Mouse (Mus musculus) CH12.LX (cell line): ENCODE measurements at regions not wholly inside any gene's neighbourhood (a gene's known extent, or its start where the extent isn't known, plus 50 kb on each side); places are given as distances from the start of the nearest gene placed in this dataset.

ENCODE experiments used
- DNase-seq: peaks from one replicate; pipeline ENCODE4 v3.0.0-alpha.2; 2013; ENCODE audit errors: extremely low read depth
- H3K27ac ChIP-seq: 2 replicates; pipeline ENCODE4 v1.5.1; 2012; ENCODE audit warnings: low read depth, mild to moderate bottlenecking, control low read depth, moderate library complexity; ENCODE audit not compliant: insufficient read depth
- H3K27me3 ChIP-seq: replicated peaks from 2 replicates; pipeline ENCODE3; 2012; ENCODE audit warnings: inconsistent platforms
- H3K36me3 ChIP-seq, 2 experiments: replicated peaks in 1 of 2; 2 replicates each; pipeline versions ENCODE3 to v1.6.1; 2012; ENCODE audit warnings: inconsistent platforms in 1 of 2, low read length in 1 of 2, mild to moderate bottlenecking in 1 of 2, mixed read lengths in 1 of 2, moderate library complexity in 1 of 2; ENCODE audit not compliant: control insufficient read depth in 1 of 2, insufficient read depth in 1 of 2
- H3K4me1 ChIP-seq, 2 experiments: 2 replicates each; pipeline ENCODE4 v1.6.1; 2012; ENCODE audit warnings: inconsistent platforms in 1 of 2, moderate library complexity in 1 of 2; ENCODE audit not compliant: insufficient read depth in 2 of 2, control insufficient read depth in 1 of 2
- H3K4me2 ChIP-seq: 2 replicates; pipeline ENCODE4 v1.6.1; 2012; ENCODE audit warnings: low read depth, mild to moderate bottlenecking, control low read depth; ENCODE audit not compliant: poor library complexity, insufficient read depth, severe bottlenecking
- H3K4me3 ChIP-seq, 3 experiments: fragments of 150-350 bp in 1 of 3; sonication (generic) in 1 of 3; replicated peaks in 1 of 3; 2 replicates each; pipeline versions ENCODE3 to v1.5.1; 2011 to 2012; ENCODE audit warnings: low read depth in 2 of 3, low read length in 2 of 3, mild to moderate bottlenecking in 2 of 3, moderate library complexity in 2 of 3, control low read depth in 1 of 3, improper control_type of control experiment in 1 of 3, inconsistent platforms in 1 of 3, mixed read lengths in 1 of 3; ENCODE audit not compliant: poor library complexity in 1 of 3
- H3K79me2 ChIP-seq: replicated peaks from 2 replicates; pipeline ENCODE4 v1.6.1; 2012; ENCODE audit warnings: mild to moderate bottlenecking, moderate library complexity; ENCODE audit not compliant: control insufficient read depth, poor library complexity, insufficient read depth, severe bottlenecking; ENCODE audit errors: extremely low read depth
- H3K9ac ChIP-seq: 2 replicates; pipeline ENCODE4 v1.6.1; 2012; ENCODE audit warnings: low read depth, mild to moderate bottlenecking, control low read depth, moderate library complexity; ENCODE audit not compliant: insufficient read depth
- H3K9me3 ChIP-seq: replicated peaks from 2 replicates; pipeline ENCODE3; 2012; ENCODE audit warnings: low read length, inconsistent platforms, mixed read lengths
- CTCF ChIP-seq, 2 experiments: IDR thresholded peaks in 1 of 2; conservative IDR thresholded peaks in 1 of 2; 2 replicates each; pipeline ENCODE4 v1.5.1; 2011 to 2012; ENCODE audit warnings: low read depth in 2 of 2, low read length in 2 of 2, improper control_type of control experiment in 1 of 2, inconsistent platforms in 1 of 2, mild to moderate bottlenecking in 1 of 2, moderate library complexity in 1 of 2
- ELF1 ChIP-seq: IDR thresholded peaks from 2 replicates; pipeline ENCODE4 v1.6.1; 2014; ENCODE audit warnings: low read depth, mild to moderate bottlenecking, inconsistent platforms, low read length, improper control_type of control experiment
- ETS1 ChIP-seq: conservative IDR thresholded peaks from 2 replicates; pipeline ENCODE4 v1.6.1; 2012; ENCODE audit warnings: low read depth, mild to moderate bottlenecking, inconsistent platforms, low read length, improper control_type of control experiment, moderate library complexity
- JUN ChIP-seq: IDR thresholded peaks from 2 replicates; pipeline ENCODE4 v1.6.1; 2011; ENCODE audit warnings: low read depth, mild to moderate bottlenecking, low read length, improper control_type of control experiment, moderate library complexity; ENCODE audit not compliant: insufficient read depth
- JUND ChIP-seq: conservative IDR thresholded peaks from 2 replicates; pipeline ENCODE4 v1.6.1; 2011; ENCODE audit warnings: low read depth, low read length, improper control_type of control experiment
- KAT2A ChIP-seq: IDR thresholded peaks from 2 replicates; pipeline ENCODE4 v1.6.1; 2012; ENCODE audit warnings: low read length, improper control_type of control experiment, inconsistent platforms; ENCODE audit not compliant: insufficient replicate concordance
- MAFK ChIP-seq: IDR thresholded peaks from 2 replicates; pipeline ENCODE4 v1.6.1; 2011; ENCODE audit warnings: low read length, improper control_type of control experiment; ENCODE audit not compliant: insufficient replicate concordance
- MEF2A ChIP-seq: IDR thresholded peaks from 2 replicates; pipeline ENCODE4 v1.6.1; 2014; ENCODE audit warnings: low read depth, mild to moderate bottlenecking, inconsistent platforms, low read length, improper control_type of control experiment, borderline replicate concordance
- NRF1 ChIP-seq: IDR thresholded peaks from 2 replicates; pipeline ENCODE4 v1.6.1; 2014; ENCODE audit warnings: low read depth, mild to moderate bottlenecking, inconsistent platforms, low read length, improper control_type of control experiment, moderate library complexity
- POLR2A ChIP-seq: IDR thresholded peaks from 2 replicates; pipeline ENCODE4 v1.6.1; 2011; ENCODE audit warnings: low read depth, mild to moderate bottlenecking, improper control_type of control experiment, low read length
- POLR2AphosphoS2 ChIP-seq: IDR thresholded peaks from 2 replicates; pipeline ENCODE4 v1.6.1; 2011; ENCODE audit warnings: low read depth, low read length, improper control_type of control experiment
- RAD21 ChIP-seq: IDR thresholded peaks from 2 replicates; pipeline ENCODE4 v1.6.1; 2011; ENCODE audit warnings: low read depth, mild to moderate bottlenecking, low read length, improper control_type of control experiment, moderate library complexity
- SMC3 ChIP-seq: IDR thresholded peaks from 2 replicates; pipeline ENCODE4 v1.6.1; 2011; ENCODE audit warnings: low read depth, low read length, improper control_type of control experiment
- UBTF ChIP-seq: IDR thresholded peaks from 2 replicates; pipeline ENCODE4 v1.6.1; 2012; ENCODE audit warnings: low read depth, mild to moderate bottlenecking, inconsistent platforms, low read length, improper control_type of control experiment, moderate library complexity
- USF1 ChIP-seq: IDR thresholded peaks from 2 replicates; pipeline ENCODE4 v1.6.1; 2014; ENCODE audit warnings: low read depth, mild to moderate bottlenecking, inconsistent platforms, low read length, improper control_type of control experiment
- USF2 ChIP-seq: conservative IDR thresholded peaks from 2 replicates; pipeline ENCODE4 v1.6.1; 2011; ENCODE audit warnings: low read depth, low read length, improper control_type of control experiment
- ZKSCAN1 ChIP-seq: IDR thresholded peaks from 2 replicates; pipeline ENCODE4 v1.6.1; 2012; ENCODE audit warnings: low read depth, inconsistent platforms, low read length, improper control_type of control experiment, borderline replicate concordance
- ZNF384 ChIP-seq: IDR thresholded peaks from 2 replicates; pipeline ENCODE4 v1.6.1; 2012; ENCODE audit warnings: low read depth, low read length, improper control_type of control experiment, inconsistent platforms
- dilution Hi-C: fragments of 300-500 bp; cut with MboI; formaldehyde crosslinking; loops from 2 replicates; pipeline ENCODE4 v1.14.3; 2020; ENCODE audit warnings: low sequenced_read_pairs; ENCODE audit not compliant: extremely low pct_unique_long_range_greater_than_20kb, extremely low pct_ligation_motif_present
- in situ Hi-C: fragments of 300-500 bp; cut with MboI; formaldehyde crosslinking; loops from 3 replicates; pipeline ENCODE4 v1.14.3; 2019; ENCODE audit warnings: low sequenced_read_pairs, low pct_ligation_motif_present, low pct_unique_long_range_greater_than_20kb, mixed read lengths

DNA sequence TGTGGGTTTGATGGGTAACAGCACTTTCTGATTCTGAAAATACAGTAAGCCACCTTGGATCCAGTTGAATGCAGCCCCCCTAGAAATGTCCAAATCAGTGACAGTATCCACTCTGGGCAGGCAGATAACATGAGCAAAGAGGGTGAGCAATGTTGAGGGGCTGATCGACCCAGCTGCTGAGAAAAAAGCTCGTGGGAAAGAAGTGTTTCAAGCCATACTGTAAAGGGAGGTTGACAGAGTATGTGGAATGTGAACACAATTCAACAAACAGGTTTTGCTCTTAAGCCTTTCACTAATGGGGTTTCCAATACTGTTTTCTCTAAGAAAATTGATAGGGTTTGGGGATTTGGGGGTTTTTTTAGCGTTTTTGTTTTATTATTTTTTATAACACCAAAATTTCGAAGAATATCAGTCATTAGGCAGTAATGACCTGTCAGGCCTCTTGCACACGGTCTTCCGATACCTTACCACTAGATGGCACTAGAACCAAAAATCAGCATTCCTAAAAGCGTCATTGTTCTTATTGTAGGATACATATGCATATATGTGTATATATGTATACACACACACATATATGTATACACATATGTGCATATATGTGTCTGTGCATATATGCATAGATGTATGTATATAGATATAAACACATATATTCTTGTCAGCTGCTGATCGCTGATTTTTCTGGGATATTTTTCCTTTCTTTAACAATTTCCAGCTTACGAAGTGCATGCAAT, 237.5 kb upstream of the Gpc5 start:
- Histone ChIP-seq H3K27me3 (no peaks in the 10 kb centered on the region), H3K79me2 (no peaks in the 10 kb centered on the region), H3K36me3 (no peaks in the 10 kb centered on the region), H3K9me3 (peaks cover 2% of the 10 kb centered on the region), H3K4me1 (no peaks in the 10 kb centered on the region), H3K9ac (no peak overlapping the region)
- DNase-seq, result peak; percentile 33
- in situ Hi-C loops, result loop anchor here (10.0 kb wide), 1 partner anchor 140 kb away; no protein-coding TSS in a partner anchor
- no peak for TF ChIP-seq USF1
- TF ChIP-seq ETS1, result no peak
- no peak for TF ChIP-seq KAT2A
- TF ChIP-seq ELF1, result no peak
- peak in 1 of 2 experiments; percentile 70; a peak in 3 of 4 replicates for TF ChIP-seq CTCF (conservative IDR thresholded peaks at IDR 0.05 in 1 of 2, IDR thresholded peaks at IDR 0.05 in 1 of 2; ENCODE audit: low read depth in 2 of 2, low read length in 2 of 2)
- no peak for TF ChIP-seq JUN
- TF ChIP-seq RAD21, result peak; percentile 68
- TF ChIP-seq NRF1, result no peak
- TF ChIP-seq SMC3, result peak; percentile 53
- no peak for TF ChIP-seq USF2
- no peak for TF ChIP-seq UBTF
- TF ChIP-seq, all 38 proteins: peak for 3
- Histone ChIP-seq H3K4me3 (no peak overlapping the region), H3K27ac (no peak overlapping the region), H3K4me2 (no peak overlapping the region)
- dilution Hi-C loops, result no loop called here

- Histone ChIP-seq H3K9me3 (peaks cover 2% of the 10 kb centered on the region), H3K27ac (no peak overlapping the region), H3K9ac (no peak overlapping the region), H3K4me3 (no peak overlapping the region), H3K4me2 (no peak overlapping the region)
- dilution Hi-C loops, result no loop called here
- no peak for TF ChIP-seq JUN
- no peak for TF ChIP-seq POLR2A
- no peak for TF ChIP-seq ZNF384
- no peak for TF ChIP-seq MEF2A
- TF ChIP-seq KAT2A, result no peak
- TF ChIP-seq UBTF, result no peak
- TF ChIP-seq ELF1, result no peak
- TF ChIP-seq ZKSCAN1, result no peak
- TF ChIP-seq POLR2AphosphoS2, result no peak
- no peak for TF ChIP-seq JUND
- no peak for TF ChIP-seq MAFK
- TF ChIP-seq USF1, result no peak
- no peak for TF ChIP-seq USF2
- TF ChIP-seq, all 38 proteins: peak for 0
- H3K4me1 ChIP-seq, result no peaks in the 10 kb centered on the region
- no peaks in the 10 kb centered on the region for H3K36me3 ChIP-seq
- in situ Hi-C loops, result loop anchor here (10.0 kb wide), 1 partner anchor 140 kb away; no protein-coding TSS in a partner anchor
- no peaks in the 10 kb centered on the region for H3K79me2 ChIP-seq
- no peaks in the 10 kb centered on the region for H3K27me3 ChIP-seq
- DNase-seq, result no peak
Measured at GRCm38 (mm10) chr14:114855055-114855740, 236.8 kb upstream of the Gpc5 start.
